Mouse (Mus musculus): ENCODE data around the gene Ccdc146.

Ccdc146 gene

GRCm38 (mm10) chr5:21424614-21425602 is at the start of gene Ccdc146, which contains the start of gene Fam185a:
TSS of gene Ccdc146 (minus strand) at chr5:21424677.
TSS of gene Fam185a (plus strand) at chr5:21424958.
- in situ Hi-C loops (cut with MboI; ENCODE audit: unreplicated experiment in 2 of 2) = loop anchor here (5.0 to 25.0 kb wide), 6 partner anchors 162 to 1112 kb away; partner anchors contain the start of genes Pmpcb (in 1 of the 2) and Ptpn12 (in 1 of the 2)

- in situ Hi-C loops (cut with MboI; ENCODE audit: unreplicated experiment in 2 of 2) = no loop called here
Measured at GRCm38 (mm10) chr5:21468100-21468499, 43.6 kb upstream of the Ccdc146 start.

- in situ Hi-C loops (cut with MboI; ENCODE audit: unreplicated experiment in 2 of 2) = no loop called here
Measured at GRCm38 (mm10) chr5:21467387-21467786, 42.9 kb upstream of the Ccdc146 start.

DNA sequence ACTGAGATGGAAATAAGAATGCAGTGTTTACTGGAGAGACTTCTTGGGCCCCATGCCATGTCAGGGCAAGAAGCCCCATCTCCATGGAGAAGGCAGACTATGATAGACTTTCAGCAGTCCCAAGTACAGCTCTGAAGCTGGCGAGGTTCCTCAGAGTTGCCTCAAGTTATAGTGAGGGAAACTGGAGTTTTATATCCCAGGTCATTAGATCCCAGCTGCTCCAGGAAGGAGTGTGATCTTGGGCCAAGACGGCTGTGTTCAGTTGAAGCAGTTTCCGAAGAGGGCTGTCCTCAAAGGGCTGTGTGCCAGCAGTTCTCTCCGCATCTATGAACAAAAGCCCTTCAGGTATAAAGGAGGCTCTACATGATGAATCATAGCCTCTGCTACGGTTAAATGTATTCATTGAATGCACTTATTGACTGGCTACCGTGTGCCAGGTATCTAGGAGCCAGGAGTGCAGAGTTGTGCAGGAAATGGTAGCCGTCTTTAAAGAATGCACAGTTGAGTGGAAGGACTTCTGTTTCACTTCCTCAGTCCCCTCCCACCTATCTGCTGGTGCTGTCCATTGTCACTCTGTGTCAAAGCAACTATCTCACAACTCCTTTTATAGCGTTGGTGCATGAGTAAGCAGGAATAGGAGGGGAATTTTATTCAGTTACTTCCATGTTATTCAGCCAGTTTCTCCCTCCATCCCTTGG is 16.5 kb upstream of the Ccdc146 start:
- in situ Hi-C loops (cut with MboI; ENCODE audit: unreplicated experiment in 2 of 2) = loop anchor here (25.0 kb wide), 2 partner anchors 296 to 1096 kb away; partner anchors contain the start of gene Pmpcb (in 1 of the 2)

GRCm38 (mm10) chr5:21439446-21440110 is 15.1 kb upstream of the Ccdc146 start:
- in situ Hi-C loops (cut with MboI; ENCODE audit: unreplicated experiment in 2 of 2) = loop anchor here (25.0 kb wide), 2 partner anchors 298 to 1098 kb away; partner anchors contain the start of gene Pmpcb (in 1 of the 2)

- in situ Hi-C loops (cut with MboI; ENCODE audit: unreplicated experiment in 2 of 2) = loop anchor here (25.0 kb wide), 2 partner anchors 299 to 1099 kb away; partner anchors contain the start of gene Pmpcb (in 1 of the 2)
Measured at GRCm38 (mm10) chr5:21438428-21438827, 14.0 kb upstream of the Ccdc146 start.

DNA sequence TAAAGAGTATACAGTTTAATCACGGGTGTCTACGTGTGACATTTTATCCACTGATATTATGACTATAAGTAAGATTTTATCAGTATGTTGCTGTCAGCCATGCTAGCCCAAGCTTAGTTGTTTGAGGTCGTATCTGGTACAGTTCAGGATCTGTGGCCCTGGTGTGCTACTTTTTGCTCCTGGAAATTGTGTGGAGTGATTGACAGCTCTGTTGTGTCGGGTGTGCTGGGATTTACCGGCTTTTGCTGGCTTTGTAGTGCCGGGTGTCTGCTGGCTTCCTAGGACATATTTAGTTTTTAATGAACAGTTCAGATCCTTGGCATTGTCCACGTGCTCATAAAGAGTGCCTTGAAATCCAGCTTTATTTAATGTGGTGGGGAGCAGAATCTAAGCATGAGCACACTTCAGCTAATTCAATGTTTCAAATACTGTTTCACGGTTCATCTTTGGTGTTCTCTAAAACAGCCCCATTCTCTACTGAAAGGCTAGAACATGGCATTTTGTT is 12.0 kb upstream of the Ccdc146 start:
- in situ Hi-C loops (cut with MboI; ENCODE audit: unreplicated experiment in 2 of 2) = loop anchor here (25.0 kb wide), 2 partner anchors 301 to 1101 kb away; partner anchors contain the start of gene Pmpcb (in 1 of the 2)

GRCm38 (mm10) chr5:21434148-21434929 is 9.9 kb upstream of the Ccdc146 start:
- in situ Hi-C loops (cut with MboI; ENCODE audit: unreplicated experiment in 2 of 2) = loop anchor here (5.0 to 25.0 kb wide), 4 partner anchors 153 to 1103 kb away; partner anchors contain the start of gene Pmpcb (in 1 of the 2)

DNA sequence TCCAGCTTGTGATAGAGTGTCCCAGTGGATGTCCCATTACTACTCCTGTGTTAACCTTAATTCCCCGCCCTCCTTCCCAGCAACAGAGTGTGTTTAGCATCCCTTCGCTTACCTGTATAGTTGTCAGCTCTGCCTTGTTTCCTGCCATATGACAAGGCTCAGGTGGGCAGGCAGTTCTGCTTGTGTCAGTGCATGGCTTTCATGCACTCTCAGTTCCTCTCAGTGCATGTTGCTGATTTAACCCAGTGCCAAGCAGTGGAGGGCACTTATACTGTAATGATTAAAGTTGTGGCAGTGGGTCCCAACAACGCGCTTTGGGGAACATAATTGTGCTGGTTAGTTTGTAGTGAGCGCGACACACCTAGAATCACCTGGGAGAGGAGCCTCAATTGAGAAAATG is 2.2 kb upstream of the Ccdc146 start:
- in situ Hi-C loops (cut with MboI; ENCODE audit: unreplicated experiment in 2 of 2) = loop anchor here (5.0 to 25.0 kb wide), 5 partner anchors 161 to 1111 kb away; partner anchors contain the start of genes Pmpcb (in 1 of the 2) and Ptpn12 (in 1 of the 2)

- in situ Hi-C loops (cut with MboI; ENCODE audit: unreplicated experiment in 2 of 2) = loop anchor here (5.0 to 10.0 kb wide), 2 partner anchors 158 to 366 kb away; partner anchors contain the start of gene Ptpn12 (in 1 of the 2)
Measured at GRCm38 (mm10) chr5:21420609-21421008, 3.9 kb downstream of the Ccdc146 start.

GRCm38 (mm10) chr5:21418613-21419012 is 5.9 kb downstream of the Ccdc146 start:
- in situ Hi-C loops (cut with MboI; ENCODE audit: unreplicated experiment in 2 of 2) = loop anchor here (5.0 to 10.0 kb wide), 4 partner anchors 86 to 484 kb away; partner anchors contain the start of gene Pmpcb (in 1 of the 2)

DNA sequence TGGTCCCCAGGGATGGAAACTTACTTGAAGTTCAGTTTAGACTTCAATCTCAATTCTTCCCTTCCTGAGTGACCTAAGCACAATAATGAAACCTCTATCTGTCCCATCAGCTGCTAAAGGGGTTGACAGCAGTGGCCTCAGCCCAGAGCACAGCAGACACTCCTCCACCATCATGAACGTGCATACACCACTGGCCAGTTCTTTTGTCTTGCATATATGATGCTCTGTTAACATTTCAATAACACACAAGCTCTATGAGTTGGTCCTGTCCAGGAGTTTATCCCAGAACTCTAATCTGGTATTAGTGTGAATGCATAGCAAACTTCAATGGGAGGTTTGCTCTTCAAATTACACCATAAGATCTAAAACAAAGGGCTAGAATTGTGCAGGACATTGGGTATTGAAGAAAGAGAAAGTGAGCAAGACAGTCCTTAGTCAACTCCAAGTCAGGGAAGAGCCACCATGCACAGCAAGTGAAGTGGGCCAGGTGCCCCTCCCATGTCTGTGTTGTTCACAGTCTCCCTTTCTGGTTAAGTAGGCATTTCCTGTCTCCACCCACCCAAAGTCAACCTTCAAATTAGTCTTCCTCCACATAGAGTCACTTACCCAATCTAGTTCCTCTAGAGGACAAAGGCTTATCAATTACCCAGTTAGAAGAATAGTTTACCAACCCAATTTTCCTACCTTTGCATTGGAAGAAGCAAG is 10.2 kb downstream of the Ccdc146 start:
- in situ Hi-C loops (cut with MboI; ENCODE audit: unreplicated experiment in 2 of 2) = loop anchor here in 1 of 2 experiments (5.0 to 10.0 kb wide), 2 partner anchors 82 to 479 kb away; no protein-coding TSS in a partner anchor

DNA sequence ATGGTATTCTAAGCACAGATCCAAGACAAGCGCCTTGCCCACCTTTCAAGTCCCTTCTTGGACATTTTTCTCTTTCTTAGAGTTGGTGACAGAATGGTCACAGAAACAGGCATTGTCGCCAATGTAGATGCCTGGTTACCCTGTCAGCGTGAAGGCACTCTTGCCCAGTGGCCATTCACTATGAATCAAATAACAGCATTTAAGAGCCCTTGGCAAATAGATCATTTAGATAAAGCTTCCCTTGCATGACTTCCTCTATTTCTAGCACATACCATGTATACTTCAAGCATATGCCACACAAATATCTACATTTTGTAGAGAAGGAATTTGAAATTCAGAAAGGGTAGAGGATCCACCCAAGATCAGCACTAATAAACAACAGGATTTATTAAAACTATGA is 11.2 kb downstream of the Ccdc146 start:
- in situ Hi-C loops (cut with MboI; ENCODE audit: unreplicated experiment in 2 of 2) = loop anchor here in 1 of 2 experiments (5.0 to 10.0 kb wide), 2 partner anchors 81 to 479 kb away; no protein-coding TSS in a partner anchor

DNA sequence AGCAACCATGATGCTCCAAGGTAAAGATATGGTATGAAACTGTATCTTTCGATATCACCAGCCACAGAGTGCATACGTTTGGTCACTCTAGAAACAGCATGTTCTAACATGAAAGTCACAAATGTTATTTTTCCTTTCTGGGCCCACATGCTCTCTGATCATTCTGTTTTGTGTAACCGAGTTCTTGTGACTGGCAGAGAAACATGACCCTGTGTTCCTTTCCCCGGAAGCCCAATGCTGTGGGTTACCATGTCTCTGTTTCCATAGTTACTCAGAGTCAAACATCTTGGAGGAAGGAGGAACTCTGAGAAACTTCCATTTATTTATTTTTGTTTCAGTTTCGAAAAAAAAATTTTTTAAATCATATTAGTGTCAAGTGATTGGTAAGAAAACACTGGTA is 12.4 kb downstream of the Ccdc146 start:
- in situ Hi-C loops (cut with MboI; ENCODE audit: unreplicated experiment in 2 of 2) = loop anchor here in 1 of 2 experiments (5.0 to 10.0 kb wide), 2 partner anchors 80 to 477 kb away; no protein-coding TSS in a partner anchor

DNA sequence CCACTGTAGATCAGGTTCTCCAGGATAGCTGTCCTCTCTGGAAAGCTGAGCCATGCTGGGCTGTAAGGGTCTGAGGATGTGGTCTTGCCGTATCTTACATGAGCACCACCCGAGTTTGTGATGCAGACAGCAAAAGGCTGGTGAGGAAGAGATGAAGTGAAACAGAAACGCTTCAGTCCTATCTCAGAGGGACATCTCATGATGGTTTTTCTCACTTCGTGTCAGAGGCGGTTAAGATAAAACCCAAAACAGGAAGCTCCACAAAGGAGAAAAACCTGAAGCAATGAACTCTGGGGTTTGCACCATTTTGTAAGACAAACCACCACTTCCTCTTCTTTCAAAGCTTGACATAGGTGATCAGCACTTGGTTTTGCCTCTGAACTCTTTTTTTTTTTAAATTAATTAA is 13.2 kb downstream of the Ccdc146 start:
- in situ Hi-C loops (cut with MboI; ENCODE audit: unreplicated experiment in 2 of 2) = loop anchor here in 1 of 2 experiments (5.0 to 10.0 kb wide), 2 partner anchors 79 to 476 kb away; no protein-coding TSS in a partner anchor

- in situ Hi-C loops (cut with MboI; ENCODE audit: unreplicated experiment in 2 of 2) = no loop called here
Measured at GRCm38 (mm10) chr5:21395205-21395840, 29.2 kb downstream of the Ccdc146 start.

- in situ Hi-C loops (cut with MboI; ENCODE audit: unreplicated experiment in 2 of 2) = no loop called here
Measured at GRCm38 (mm10) chr5:21394562-21394961, 29.9 kb downstream of the Ccdc146 start.
